Mouse (Mus musculus) CD4-positive, CD25-positive, alpha-beta regulatory T cell, adult 9 weeks (primary cell): ENCODE measurements around the gene Spsb2. TPM values are rescaled to one million over a fixed set of nuclear protein-coding genes. Genes with fewer than 3 reads are reported as not detected.

Experiments used
- polyA plus RNA-seq: library from polyadenylated mRNA; unstranded; fragments of 100-300 nt; shearing (Covaris generic); gene quantifications from one replicate; pipeline ENCODE4 v1.2.1, GENCODE M21; 2017

Spsb2 gene
- 8.1 TPM for polyA plus RNA-seq

DNA sequence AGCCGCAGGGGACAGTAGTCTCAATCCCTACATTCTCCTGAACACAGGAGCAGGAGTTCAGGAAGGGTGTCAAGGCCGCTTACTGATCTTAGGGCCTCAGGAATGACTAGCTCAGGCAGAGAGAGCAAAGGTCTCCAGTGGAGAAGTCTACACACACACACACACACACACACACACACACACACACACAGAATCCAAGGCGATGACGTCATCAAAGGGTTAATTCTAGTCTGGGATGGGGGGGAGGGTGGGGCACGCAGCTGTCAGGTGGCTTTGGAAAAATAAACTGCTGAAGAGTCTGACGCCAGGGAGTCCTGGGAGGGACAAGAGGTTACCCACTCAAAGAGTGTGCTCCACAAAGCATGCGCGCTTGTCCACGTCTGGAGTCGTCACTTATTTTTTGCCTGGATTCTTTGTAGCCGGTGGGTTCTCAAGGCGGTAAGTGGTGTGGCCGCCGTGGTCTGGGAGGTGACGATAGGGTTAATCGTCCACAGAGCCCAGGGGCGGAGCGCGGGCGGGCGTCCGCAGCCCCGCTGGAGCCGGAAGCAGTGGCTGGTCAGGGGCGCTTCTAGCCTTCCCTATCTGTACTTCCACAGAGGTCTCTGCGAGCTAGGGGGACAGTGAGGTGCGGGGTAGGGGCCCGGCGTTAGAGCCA, at the start of gene Spsb2:
Spsb2 (plus strand) TSS at position 304 of the 655 bp plus-strand sequence.

GRCm38 (mm10) chr6:124769101-124769765, 39.2 kb upstream of the Spsb2 start, which contains the start of gene Eno2:
TSS of gene Eno2 (minus strand) at chr6:124769673.

DNA sequence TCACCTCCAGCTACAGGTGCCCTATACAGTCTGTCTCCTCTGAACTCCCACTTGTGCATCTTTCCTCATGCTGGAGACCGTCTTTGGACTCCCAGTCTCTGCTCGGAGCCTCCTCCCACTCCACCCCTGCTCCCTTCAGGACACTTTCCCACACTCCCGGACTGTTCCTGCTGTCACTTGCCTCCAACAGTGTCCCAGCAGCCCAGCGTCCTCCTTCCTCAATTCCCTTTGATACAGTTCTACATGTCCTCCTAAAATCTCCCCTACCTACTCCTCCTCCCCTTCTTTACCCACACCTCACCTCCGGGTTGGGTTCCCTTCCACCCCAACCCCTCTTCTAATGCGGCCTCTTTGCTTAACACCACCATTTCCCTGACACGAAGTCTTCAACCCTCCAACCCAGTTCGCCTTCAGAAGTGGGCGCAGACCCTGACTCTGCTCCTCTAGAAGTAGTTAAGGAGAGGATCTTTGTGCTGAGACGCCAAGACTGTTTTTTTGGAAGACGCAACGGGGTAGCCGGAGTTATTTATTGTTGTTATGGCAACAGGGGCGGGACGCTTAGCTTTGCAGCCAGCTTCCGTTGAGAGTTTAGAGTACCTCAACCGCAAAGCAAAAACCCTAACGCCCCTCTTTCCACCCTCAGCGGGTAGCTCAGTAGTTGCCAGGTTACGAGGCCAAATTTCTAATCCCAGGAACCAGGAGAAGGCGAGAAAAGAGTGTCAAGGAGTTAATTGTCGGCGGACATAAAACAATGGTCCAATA, 29.1 kb upstream of the Spsb2 start, which contains the start of gene Lrrc23:
Lrrc23 (minus strand) TSS at position 506 of the 762 bp plus-strand sequence.

DNA sequence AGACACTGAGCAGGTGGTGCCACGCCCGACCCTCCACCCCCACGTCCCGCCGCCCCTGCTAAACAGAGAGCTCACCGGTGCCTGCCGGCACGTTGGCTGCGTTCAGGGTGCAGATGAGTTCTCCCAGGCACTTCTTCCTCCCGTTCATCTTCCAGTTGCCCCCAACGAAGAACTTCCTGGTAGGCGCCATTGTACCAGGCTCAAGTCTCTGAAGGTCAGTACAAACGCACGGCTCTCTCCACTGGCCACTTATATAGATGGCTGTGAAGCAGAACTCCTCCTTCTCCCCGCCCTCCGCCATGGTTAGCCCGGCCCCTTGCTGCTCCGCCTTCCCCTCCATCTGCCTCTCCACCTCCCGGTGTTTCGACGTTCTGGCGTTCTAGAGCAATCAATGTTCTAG, 5.5 kb downstream of the Spsb2 start, which contains the start of gene Tpi1:
Tpi1 (minus strand) TSS at position 364 of the 400 bp plus-strand sequence.

GRCm38 (mm10) chr6:124828868-124829798, 20.7 kb downstream of the Spsb2 start, which contains the start of the genes Usp5 and Cdca3:
TSS of gene Usp5 (minus strand) at chr6:124829484.
TSS of gene Cdca3 (plus strand) at chr6:124829547.

DNA sequence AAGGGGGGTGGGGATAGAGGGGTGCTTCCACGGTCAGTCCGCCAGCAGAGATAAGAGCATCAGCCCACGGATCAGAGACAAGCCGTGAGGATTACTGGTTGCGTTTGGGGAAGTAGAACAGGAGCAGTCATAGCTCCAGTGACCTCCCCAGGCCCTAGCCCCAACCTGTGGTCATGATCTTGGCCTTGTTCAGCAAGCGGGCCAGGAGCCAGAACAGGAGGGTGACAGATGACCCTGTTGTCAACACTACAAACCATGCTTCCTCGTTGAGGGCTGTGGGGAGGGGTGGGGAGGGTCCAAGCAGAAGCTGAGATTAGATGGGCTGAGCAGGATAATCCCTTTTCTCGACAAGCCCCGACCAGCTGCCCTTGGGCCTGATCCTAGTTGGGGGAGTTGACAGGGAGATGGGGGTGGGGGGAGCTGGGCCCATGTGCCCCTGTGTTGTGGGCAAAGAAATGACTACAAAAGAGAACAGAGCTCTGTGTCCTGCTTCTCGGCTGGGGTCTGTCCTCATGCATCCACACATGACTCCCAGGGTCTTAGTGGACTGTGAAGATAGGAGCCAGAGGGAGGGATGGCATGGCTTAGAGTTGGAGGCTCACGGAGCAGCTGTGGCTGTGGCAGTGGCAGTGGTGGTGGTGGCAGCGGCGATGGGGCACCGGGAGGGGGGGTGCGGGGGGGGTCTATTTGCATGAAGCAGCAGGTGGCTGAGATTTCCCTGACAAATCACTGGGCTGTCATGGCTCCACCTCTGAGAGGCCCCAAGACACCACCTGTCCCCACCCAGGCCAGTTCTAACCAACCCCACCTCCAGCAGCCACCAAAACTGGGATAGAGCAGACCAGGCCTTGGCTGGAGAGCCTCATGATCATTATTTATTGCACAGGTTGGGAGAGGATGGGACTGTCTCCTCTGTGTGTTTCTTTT, 32.0 kb downstream of the Spsb2 start, which contains the start of gene Gnb3:
Gnb3 (minus strand) TSS at position 35 of the 927 bp plus-strand sequence.

DNA sequence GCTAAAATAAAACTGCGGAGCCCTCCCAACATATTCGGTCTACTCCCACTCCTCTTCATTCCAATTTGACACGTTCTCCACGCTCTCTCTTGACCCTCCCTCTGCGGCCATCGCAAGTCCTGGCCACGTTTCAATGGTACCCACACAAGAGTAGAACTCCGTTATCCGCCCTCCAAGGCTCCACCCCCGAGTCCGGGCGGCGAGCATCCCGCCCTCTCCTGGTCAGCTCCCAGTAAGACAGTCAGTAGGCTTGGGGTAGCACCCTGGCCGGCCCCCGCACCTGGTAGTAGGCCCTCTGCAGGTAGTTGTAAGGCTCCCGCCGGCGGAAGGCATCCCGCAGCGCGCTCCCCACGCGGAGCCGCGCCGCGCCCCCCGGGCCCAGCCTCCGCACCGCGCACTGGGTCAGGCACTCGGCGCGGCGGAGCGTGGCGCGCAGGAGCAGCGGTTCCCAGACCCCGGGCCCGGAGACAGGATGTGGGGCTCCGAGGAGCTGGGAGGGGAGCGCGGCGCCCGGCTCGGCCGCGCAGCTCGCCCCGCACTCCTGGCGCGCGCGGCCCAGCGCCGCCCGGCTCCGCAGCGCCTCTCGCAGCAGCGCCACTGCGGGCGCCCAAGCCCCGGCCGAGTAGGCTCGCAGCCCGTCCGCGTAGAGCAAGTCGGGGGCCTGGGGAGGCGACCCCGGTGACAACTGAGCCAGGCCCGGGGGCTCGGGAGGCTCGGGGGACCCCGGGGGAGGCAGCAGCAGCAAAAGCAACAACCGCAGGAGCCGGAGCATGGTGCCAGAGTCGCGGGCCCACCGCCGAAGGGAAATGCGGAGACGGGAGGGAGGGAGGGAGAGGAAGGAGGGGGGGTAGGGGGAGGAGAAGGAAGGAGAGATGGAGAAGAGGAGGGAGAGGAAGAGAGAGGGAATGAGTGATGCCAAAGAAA, 48.7 kb downstream of the Spsb2 start, which contains the start of gene P3h3:
P3h3 (minus strand) TSS at position 837 of the 924 bp plus-strand sequence.

Other genes with a start within 250 kb of the Spsb2 start
- not detected for gene C1rb, start 238.4 kb upstream of the Spsb2 start, polyA plus RNA-seq
- not detected for gene C1s2, start 172.6 kb upstream of the Spsb2 start, polyA plus RNA-seq
- 77.1 TPM for gene Lpcat3, start 145.6 kb upstream of the Spsb2 start, polyA plus RNA-seq
- gene Emg1, start 96.5 kb upstream of the Spsb2 start, polyA plus RNA-seq: 347 TPM
- gene Phb2, start 96.3 kb upstream of the Spsb2 start, polyA plus RNA-seq: 140 TPM
- gene Ptpn6, start 69.9 kb upstream of the Spsb2 start, polyA plus RNA-seq: 357 TPM
- gene Grcc10, start 67.3 kb upstream of the Spsb2 start, polyA plus RNA-seq: 578 TPM
- gene Gm45234, start 52.6 kb upstream of the Spsb2 start, polyA plus RNA-seq: not detected
- 3.1 TPM for gene Atn1, start 52.1 kb upstream of the Spsb2 start, polyA plus RNA-seq
- 5.0 TPM for gene Eno2, start 39.0 kb upstream of the Spsb2 start, polyA plus RNA-seq
- gene Lrrc23, start 28.9 kb upstream of the Spsb2 start, polyA plus RNA-seq: 2.5 TPM
- 133 TPM for gene Tpi1, start 5.6 kb downstream of the Spsb2 start, polyA plus RNA-seq
- 133 TPM for gene Usp5, start 20.8 kb downstream of the Spsb2 start, polyA plus RNA-seq
- 8.8 TPM for gene Cdca3, start 20.9 kb downstream of the Spsb2 start, polyA plus RNA-seq
- not detected for gene Gnb3, start 31.6 kb downstream of the Spsb2 start, polyA plus RNA-seq
- 0.10 TPM for gene P3h3, start 49.1 kb downstream of the Spsb2 start, polyA plus RNA-seq
- gene Gpr162, start 55.3 kb downstream of the Spsb2 start, polyA plus RNA-seq: 0.43 TPM
- 308 TPM for gene Cd4, start 79.6 kb downstream of the Spsb2 start, polyA plus RNA-seq
- 4.4 TPM for gene Lag3, start 103.0 kb downstream of the Spsb2 start, polyA plus RNA-seq
- gene Ptms, start 111.4 kb downstream of the Spsb2 start, polyA plus RNA-seq: 10.0 TPM
- gene Mlf2, start 122.7 kb downstream of the Spsb2 start, polyA plus RNA-seq: 107 TPM
- gene Cops7a, start 156.9 kb downstream of the Spsb2 start, polyA plus RNA-seq: 116 TPM
- 0.42 TPM for gene Pianp, start 188.0 kb downstream of the Spsb2 start, polyA plus RNA-seq
- 14.6 TPM for gene Zfp384, start 200.5 kb downstream of the Spsb2 start, polyA plus RNA-seq
- gene Ing4, start 231.1 kb downstream of the Spsb2 start, polyA plus RNA-seq: 92.1 TPM
- gene Acrbp, start 241.0 kb downstream of the Spsb2 start, polyA plus RNA-seq: 30.7 TPM